ENCODE assay signal across 8 mouse cellular contexts in genomic region chr13:6688790-6689433, GRCm38 (mm10). TPM values are rescaled to one million over a fixed set of nuclear protein-coding genes. Genes with fewer than 3 reads are reported as not detected.
DNase-seq lines count a peak whose midpoint lies in the region; ATAC-seq lines count a peak whose summit lies in the region.
"Had no signal": no experiment of that assay in that cellular context is flagged by ENCODE, and none has a peak within 500 bp of the region (broad histone marks: within the 10 kb centered on the region; RNA-seq: fewer than 3 reads in every experiment).

No protein-coding gene starts in this region.

- WGBS in forebrain, embryonic 12.5 days, result 56% methylated on average over 7 of the region's 7 CpGs
- 50% methylated on average over 7 of the region's 7 CpGs for whole genome bisulfite sequencing in kidney, embryonic 14.5 days

- H3K27me3 ChIP-seq in forebrain, embryonic 12.5 days, result no peaks in the 10 kb centered on the region
- no peaks in the 10 kb centered on the region for H3K27me3 ChIP-seq in kidney, embryonic 14.5 days (ENCODE audit: control insufficient read depth, insufficient read depth, low read length)

- H3K36me3 ChIP-seq in forebrain, embryonic 12.5 days (replicated peaks), result no peaks in the 10 kb centered on the region
- H3K36me3 ChIP-seq in kidney, embryonic 14.5 days (ENCODE audit: control insufficient read depth, insufficient read depth, low read length), result no peaks in the 10 kb centered on the region

- H3K9ac ChIP-seq in forebrain, embryonic 12.5 days, result no peak overlapping the region
- no peak overlapping the region for H3K9ac ChIP-seq in kidney, embryonic 14.5 days (ENCODE audit: low read depth, low read length)

- H3K4me3 ChIP-seq in forebrain, embryonic 12.5 days (replicated peaks), result no peak overlapping the region
- H3K4me3 ChIP-seq in kidney, embryonic 14.5 days (ENCODE audit: low read length), result no peak overlapping the region

- DNase-seq in ovary, postnatal 36 days (ENCODE audit: low spot score), result peak; percentile 26
- DNase-seq in ovary, postnatal 10 days (ENCODE audit: low spot score), result no peak
- peak; percentile 51 for DNase-seq in T-cell, adult 2 months (ENCODE audit: low spot score)
- DNase-seq in lung, postnatal 14 days, result peak; percentile 30
- peak; percentile 43 to 51 for DNase-seq in right cerebral cortex, postnatal 36 days (ENCODE audit: low spot score in 2 of 2)

- peak; percentile 61; the same call in 1 of the 2 replicates for ATAC-seq in forebrain, embryonic 12.5 days (ENCODE audit: low FRiP score)
- peak; percentile 73; the same call in 1 of the 2 replicates for ATAC-seq in kidney, embryonic 14.5 days (ENCODE audit: low FRiP score, low TSS enrichment)

- no peak overlapping the region for H3K4me2 ChIP-seq in forebrain, embryonic 12.5 days
- no peak overlapping the region for H3K4me2 ChIP-seq in kidney, embryonic 14.5 days (replicated peaks; ENCODE audit: low read depth, low read length)

- H3K27ac ChIP-seq in forebrain, embryonic 12.5 days, result no peak overlapping the region
- H3K27ac ChIP-seq in kidney, embryonic 14.5 days (ENCODE audit: low read depth, low read length), result no peak overlapping the region
- H3K27ac ChIP-seq: macrophage had no signal

- no peaks in the 10 kb centered on the region for H3K4me1 ChIP-seq in forebrain, embryonic 12.5 days
- no peaks in the 10 kb centered on the region for H3K4me1 ChIP-seq in kidney, embryonic 14.5 days (ENCODE audit: control insufficient read depth, insufficient read depth, low read length)

- H3K9me3 ChIP-seq in forebrain, embryonic 12.5 days, result no peaks in the 10 kb centered on the region
- H3K9me3 ChIP-seq in kidney, embryonic 14.5 days (ENCODE audit: control insufficient read depth, low read length), result no peaks in the 10 kb centered on the region

RNA-seq across cellular contexts. Expression of gene Pfkp, which starts 40.3 kb away (rescaled TPM):
- polyA plus RNA-seq in forebrain, embryonic 12.5 days (2016; fragmentation: Nextera tagmentation; extraction: Ambion mirVana), result 29.6 and 30.1 TPM in 2 replicates
- polyA plus RNA-seq in kidney, embryonic 14.5 days (2014; fragmentation: Nextera tagmentation; extraction: Ambion mirVana), result 9.6 and 16.7 TPM in 2 replicates
